Mouse (Mus musculus): ENCODE results near the gene H2-M10.5.
"Not testable (repeated sequence)": the region's sequence is repeated elsewhere in the genome, so short reads cannot be mapped to it uniquely, and the experiment has no call there.

The H2-M10.5 gene

DNA sequence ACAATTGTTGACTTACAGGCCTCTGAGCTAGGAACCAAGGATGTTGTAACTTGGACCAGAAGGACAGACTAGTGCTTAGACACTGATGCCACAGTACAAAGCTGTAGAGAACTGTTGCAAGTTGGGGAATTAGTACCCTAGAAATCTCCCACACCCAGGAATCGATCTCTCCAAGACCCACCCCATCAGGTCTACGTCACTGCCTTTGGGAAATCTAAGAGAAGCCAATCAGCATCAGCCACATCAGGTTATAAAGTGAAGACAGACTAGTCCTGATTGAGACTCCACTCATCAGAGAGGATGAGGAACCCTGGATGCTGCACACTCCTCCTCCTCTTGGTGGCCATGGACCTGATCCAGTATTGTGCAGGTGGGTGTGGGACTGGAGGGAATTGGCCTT lies at the start of gene H2-M10.5:
TSS of gene H2-M10.5 (plus strand) at position 301 of the 400 bp plus-strand sequence.
- DNase-seq (ENCODE audit: inconsistent ontology term), result not testable (repeated sequence)

DNA sequence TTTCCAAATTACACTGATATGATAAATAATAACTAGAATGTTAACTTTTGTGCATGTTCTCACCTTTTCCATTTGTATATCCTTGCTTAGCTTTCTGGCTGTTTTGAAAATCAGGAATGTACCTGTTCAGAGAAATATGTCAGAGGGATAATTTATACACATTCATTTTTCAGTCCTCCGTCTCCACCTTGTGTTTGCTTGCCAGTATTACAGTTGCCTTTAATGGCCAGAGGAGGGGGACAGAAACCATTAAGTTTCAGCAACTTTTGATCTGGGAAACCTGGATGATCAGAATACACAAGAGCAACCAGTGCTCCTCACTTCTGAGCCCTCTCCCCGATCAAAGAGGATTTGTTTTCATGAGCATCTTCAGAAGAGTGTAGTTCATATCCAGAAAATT lies 46.7 kb upstream of the H2-M10.5 start:
- peak; percentile 14 for DNase-seq (ENCODE audit: inconsistent ontology term)

DNA sequence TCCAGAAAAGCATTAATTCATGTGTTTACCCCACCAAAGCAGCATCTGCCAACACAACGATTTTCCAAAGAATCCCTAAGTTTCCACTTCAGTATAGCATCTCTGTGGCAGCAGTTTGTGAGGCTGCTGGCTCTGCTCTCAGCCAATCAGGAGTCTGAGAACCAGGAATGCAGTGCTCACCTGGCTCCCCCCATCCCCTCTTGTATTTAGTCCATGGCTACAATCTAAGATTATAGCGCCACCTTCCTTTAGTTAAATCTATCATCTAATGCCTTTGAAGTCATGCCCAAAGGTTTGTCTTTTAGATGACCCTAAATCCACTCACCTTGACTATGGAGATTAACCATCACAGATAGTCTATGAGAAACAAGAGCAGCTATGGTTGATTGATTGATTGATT lies 8.9 kb upstream of the H2-M10.5 start:
- no peak for DNase-seq (ENCODE audit: inconsistent ontology term)

DNA sequence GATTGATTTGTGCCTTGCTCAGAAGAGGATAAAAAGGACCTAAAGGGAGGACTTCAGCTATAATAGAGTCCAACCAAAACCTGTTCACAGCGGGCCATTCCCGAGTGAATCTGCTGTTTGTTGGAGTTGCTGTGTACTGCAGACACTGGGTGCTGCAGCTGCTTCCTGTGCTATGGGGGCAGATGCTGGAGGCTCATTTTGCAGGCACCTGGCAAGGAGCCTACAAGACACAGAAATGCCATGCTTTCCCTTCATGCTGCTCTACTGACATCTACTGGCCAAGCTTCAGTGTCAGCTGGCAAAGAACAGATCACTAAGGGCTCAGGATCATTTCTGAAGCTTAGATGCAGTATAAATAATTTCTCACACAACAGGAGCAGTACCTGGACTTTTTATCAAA lies 8.5 kb upstream of the H2-M10.5 start:
- DNase-seq (ENCODE audit: inconsistent ontology term), result peak; percentile 1

DNA sequence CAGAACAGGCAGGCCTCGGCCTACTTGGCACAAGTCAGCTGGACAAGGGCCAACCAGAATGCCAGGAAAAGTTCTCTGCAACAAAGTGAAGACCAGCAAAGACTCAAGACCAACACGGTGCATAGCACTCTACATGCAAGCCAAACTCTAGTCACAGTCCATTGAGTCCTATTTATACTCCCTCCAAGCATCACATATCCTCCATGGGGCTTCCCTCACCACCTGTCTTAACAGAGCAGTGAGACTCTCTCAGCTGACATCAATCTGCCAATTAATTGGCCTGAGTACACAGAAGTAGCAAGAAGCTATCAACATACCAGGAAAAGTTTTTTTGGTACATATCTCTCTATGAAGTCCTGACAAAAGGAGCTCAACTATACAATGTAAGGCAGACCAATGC lies 7.3 kb upstream of the H2-M10.5 start:
- not testable (repeated sequence) for DNase-seq (ENCODE audit: inconsistent ontology term)

DNA sequence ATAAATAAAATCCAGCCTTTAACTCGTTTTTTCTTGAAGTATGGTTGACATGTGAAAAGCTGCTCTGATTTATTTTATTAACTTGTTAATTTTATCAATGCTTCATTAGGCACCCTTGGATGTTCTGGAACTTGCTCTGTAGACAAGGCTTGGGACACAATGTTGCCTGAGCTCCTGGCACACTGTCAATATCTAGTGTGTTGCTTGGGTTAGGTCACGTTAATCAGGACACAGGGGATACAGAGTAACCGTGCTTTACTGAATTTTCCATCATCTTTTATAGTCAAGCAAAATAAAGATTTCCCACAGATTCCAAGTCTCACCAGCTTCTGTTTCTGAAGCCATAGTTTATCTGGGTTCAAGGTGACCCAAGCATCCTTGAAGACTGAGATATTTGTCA lies 8.8 kb downstream of the H2-M10.5 start:
- DNase-seq (ENCODE audit: inconsistent ontology term), result no peak

DNA sequence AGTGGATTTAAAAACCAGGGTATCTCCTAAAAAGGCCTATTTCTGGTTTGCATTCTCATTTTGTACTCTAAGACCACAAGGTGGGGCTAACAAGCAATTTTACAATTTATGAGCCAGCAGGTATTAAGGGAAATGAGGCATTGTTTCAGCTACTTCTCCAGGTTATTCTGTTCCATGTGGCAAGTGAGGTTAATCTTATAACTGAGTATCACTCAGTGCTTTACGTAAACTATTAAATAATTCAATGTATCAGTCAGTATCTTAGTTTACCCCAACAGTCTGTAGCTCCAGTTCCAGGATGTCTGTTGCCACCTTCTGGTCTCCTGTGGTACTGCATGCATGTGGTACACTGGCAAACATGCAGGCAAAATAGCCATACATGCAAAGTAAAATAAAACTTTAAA lies 13.8 kb downstream of the H2-M10.5 start:
- DNase-seq (ENCODE audit: inconsistent ontology term), result peak; percentile 26

DNA sequence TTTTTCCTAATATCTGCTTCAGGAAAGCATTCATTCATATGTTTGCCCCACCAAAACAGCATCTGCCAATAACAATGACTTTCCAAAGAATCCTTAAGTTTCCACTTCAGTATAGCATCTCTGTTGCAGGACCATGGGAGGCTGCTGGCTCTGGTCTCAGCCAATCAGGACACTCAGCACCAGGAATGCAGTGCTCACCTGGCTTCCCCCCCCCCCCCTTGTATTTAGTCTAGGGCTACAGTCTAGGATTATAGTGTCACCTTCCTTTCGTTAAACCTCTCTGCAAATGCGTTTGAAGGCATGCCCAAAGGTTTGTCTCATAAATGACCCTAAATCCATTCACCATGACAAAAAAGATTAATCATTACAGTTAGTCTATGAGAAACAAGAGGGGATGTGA lies 15.6 kb downstream of the H2-M10.5 start:
- DNase-seq (ENCODE audit: inconsistent ontology term), result no peak

DNA sequence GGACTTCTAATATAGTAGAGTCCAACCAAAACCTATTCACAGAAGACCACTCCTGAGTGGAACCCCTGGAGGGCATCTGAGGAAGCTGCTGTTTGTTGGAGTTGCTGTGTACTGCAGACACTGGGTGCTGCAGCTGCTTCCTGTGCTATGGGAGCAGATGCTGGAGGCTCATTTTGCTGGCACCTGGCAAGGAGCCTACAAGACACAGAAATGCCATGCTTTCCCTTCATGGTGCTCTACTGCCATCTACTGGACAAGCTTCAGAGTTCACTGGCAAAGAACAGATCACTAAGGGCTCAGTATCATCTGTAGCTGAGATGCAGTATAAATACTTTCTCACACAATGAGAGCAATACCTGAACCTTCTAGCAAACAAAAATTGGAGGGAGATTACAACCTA lies 16.1 kb downstream of the H2-M10.5 start:
- peak; percentile 46 for DNase-seq (ENCODE audit: inconsistent ontology term)

DNA sequence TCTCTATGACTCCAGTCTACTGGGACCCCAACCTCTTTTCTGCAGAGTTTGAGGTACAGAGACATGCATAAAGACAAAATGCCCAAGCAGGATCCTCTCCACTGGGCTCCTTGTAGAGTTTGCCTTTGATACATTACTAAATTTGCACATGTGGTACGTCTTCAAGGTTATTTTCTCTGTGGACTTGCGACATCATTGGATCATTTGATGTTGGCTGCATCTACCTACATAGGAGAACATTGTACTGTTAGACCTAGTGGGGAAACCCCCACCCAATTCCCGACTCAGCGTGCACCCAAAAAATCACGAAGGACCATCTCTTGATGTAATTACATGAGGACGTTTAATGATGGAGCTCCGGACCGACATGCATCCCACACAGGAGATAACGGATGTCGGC lies 26.8 kb downstream of the H2-M10.5 start:
- no peak for DNase-seq (ENCODE audit: inconsistent ontology term)

DNA sequence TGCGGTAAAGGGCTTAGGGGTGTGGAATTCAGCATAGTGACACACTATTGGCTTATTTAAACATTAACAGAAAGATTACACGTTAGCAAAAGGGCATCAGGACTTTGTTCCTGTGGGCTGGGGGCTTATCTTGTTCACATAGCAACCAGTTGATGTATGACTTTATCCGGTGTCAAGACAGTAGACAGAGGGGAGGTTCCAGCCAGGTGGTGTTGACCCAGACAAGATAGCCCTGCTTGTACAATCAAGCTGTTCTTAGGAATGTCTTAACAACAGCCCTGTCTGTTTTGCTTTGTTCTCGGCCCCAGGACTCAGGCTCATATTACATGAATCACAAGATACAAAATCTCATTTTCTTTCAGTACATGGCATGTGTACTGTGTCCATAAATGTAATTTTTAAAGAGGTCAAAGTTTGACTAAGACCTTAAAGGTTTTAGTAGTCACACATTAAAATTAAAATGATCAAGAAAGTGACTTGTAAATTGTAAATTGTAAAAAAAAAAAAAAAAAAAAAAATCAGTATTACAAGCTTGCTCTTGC lies 27.3 kb downstream of the H2-M10.5 start:
- DNase-seq (ENCODE audit: inconsistent ontology term), result not testable (repeated sequence)

DNA sequence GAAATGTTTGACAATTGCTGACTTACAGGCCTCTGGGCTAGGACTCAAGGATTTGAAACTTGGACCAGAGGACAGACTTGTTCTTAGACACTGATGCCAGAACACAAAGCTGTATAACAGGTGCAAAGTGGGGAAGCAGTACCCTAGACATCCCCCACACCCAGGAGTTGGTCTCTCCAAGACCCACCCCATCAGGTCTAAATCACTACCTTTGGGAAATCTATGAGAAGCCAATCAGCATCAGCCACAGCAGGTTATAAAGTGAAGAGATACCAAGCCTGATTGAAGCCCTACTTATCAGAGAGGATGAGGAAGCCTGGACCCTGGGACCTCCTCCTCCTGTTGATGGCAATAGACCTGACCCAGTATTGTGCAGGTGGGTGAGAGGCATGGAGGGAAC lies 39.2 kb downstream of the H2-M10.5 start, which contains the start of gene H2-M10.6:
TSS of gene H2-M10.6 (plus strand) at position 301 of the 400 bp plus-strand sequence.
- DNase-seq (ENCODE audit: inconsistent ontology term), result no peak

DNA sequence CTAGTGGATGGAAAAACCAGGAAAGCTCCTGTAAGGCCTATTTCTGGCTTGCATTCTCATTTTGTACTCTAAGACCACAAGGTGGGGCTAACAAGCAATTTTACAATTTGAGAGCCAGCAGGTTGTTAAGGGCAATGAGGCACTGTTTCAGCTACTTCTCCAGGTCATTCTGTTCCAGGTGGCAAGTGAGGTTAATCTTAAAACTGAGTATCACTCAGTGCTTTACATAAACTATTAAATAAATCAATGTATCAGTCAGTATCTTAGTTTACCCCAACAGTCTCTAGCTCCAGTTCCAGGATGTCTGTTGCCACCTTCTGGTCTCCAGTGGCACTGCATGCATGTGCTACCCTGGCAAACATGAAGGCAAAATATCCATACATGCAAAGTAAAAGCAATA lies 51.3 kb downstream of the H2-M10.5 start:
- peak; percentile 50 for DNase-seq (ENCODE audit: inconsistent ontology term)

DNA sequence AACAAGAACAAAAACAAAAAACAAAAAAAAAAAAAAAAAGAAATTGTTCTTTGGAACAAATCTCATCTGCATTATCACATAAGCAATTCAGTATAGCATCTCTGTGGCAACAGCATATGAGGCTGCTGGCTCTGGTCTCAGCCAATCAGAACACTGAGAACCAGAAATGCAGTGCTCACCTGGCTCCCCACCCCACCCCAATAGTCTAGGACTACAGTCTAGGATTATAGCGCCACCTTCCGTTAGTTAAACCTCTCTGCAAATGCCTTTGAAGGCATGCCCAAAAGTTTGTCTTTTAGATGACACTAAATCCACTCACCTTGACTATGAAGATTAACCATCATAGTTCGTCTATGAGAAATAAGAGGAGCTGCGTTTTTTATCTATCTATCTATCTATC lies 52.8 kb downstream of the H2-M10.5 start:
- peak; percentile 11 for DNase-seq (ENCODE audit: inconsistent ontology term)
